ENCODE assay signal across 9 mouse cellular contexts in the genomic region with DNA sequence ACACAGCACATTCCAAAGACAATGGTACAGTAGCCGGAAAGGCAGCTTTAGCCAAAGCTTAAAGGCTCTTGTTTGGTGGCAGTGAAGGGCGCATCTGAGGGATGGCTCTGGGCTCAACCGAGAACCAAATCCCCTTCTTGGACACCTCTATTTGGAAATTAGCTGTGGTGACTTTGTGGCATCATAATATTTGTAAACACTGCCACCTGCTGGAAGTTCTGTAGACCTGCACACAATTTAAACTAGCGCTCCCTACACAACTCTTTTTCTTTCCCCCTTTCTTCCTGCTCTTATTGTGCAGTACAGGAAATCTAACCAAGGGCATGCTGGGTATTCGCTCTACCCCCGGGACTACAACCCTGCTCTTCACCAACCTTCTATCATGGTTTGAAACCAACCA. TPM values are rescaled to one million over a fixed set of nuclear protein-coding genes. Genes with fewer than 3 reads are reported as not detected.
A peak's percentile ranks its signal among the peaks of the same experiment; 100 is the strongest.
DNase-seq lines count a peak whose midpoint lies in the region; ATAC-seq and TF ChIP-seq lines count a peak whose summit lies in the region.
"Had no signal": no experiment of that assay in that cellular context is flagged by ENCODE, and none has a peak within 500 bp of the region (broad histone marks: within the 10 kb centered on the region; RNA-seq: fewer than 3 reads in every experiment).

No protein-coding gene starts in this region.

- no peak overlapping the region for H3K4me3 ChIP-seq in spleen, adult 2 months (ENCODE audit: extremely low read depth, insufficient read depth, insufficient read length)

- H3K36me3 ChIP-seq in spleen, adult 2 months (ENCODE audit: control insufficient read depth, insufficient read depth, low read length) = no peaks in the 10 kb centered on the region
- no peaks in the 10 kb centered on the region for H3K36me3 ChIP-seq in splenic B cell, adult 2 months (ENCODE audit: control insufficient read depth, insufficient read depth, low read length, poor library complexity, severe bottlenecking)

- H3K27ac ChIP-seq in spleen, adult 2 months (ENCODE audit: insufficient read depth, low read length) = no peak overlapping the region

- H3K4me1 ChIP-seq in spleen, adult 2 months (ENCODE audit: control insufficient read depth, insufficient read depth, insufficient read length) = no peaks in the 10 kb centered on the region

- H3K27me3 ChIP-seq in spleen, adult 2 months (ENCODE audit: control insufficient read depth, insufficient read depth, low read length) = no peaks in the 10 kb centered on the region
- H3K27me3 ChIP-seq in splenic B cell, adult 2 months (ENCODE audit: control insufficient read depth, insufficient read depth, low read length, poor library complexity, severe bottlenecking) = no peaks in the 10 kb centered on the region

- peak; percentile 3; the same call in 1 of the 2 replicates for TF ChIP-seq CTCF in spleen, adult 2 months (IDR thresholded peaks at IDR 0.05; ENCODE audit: extremely low read depth, insufficient read depth, insufficient read length, insufficient replicate concordance)

- TF ChIP-seq POLR2A in spleen, adult 2 months (IDR thresholded peaks at IDR 0.05; ENCODE audit: low read depth, low read length) = no peak

- 9% methylated on average over 6 of the region's 6 CpGs for WGBS in spleen, adult 2 months

- peak; percentile 86 for ATAC-seq in granulocyte monocyte progenitor cell, adult 5-6 weeks (replicated peaks; ENCODE audit: poor library complexity, severe bottlenecking)

- peak; percentile 12 for DNase-seq in adrenal gland, adult 2 months
- DNase-seq in adrenal gland, postnatal 4 days (ENCODE audit: low spot score in 2 of 2) = no peak
- DNase-seq in spleen, adult 2 months (ENCODE audit: low read depth in 1 of 2, low spot score in 2 of 2) = no peak
- no peak for DNase-seq in spleen, postnatal 4 days (ENCODE audit: low spot score in 2 of 2)
- peak; percentile 36 for DNase-seq in lung, postnatal 10 days
- peak; percentile 30 for DNase-seq in splenic B cell, adult 2 months (ENCODE audit: low read depth, low spot score)
- no peak for DNase-seq in frontal cortex, postnatal 36 days (ENCODE audit: low spot score in 2 of 2)

RNA-seq across cellular contexts. Expression of a gene that starts 11.4 kb away (rescaled TPM):
- total RNA-seq in adrenal gland, adult 2 months (2021) = 100 to 1,000 TPM; 222 to 343 TPM
- 39.7 and 47.7 TPM in 2 replicates for polyA plus RNA-seq in adrenal gland, adult 2 months (2012; rRNA removed)
- total RNA-seq in adrenal gland, postnatal 4 days (2021) = 100 to 1,000 TPM; 148 to 257 TPM
- polyA plus RNA-seq in spleen, adult 2 months (2012; rRNA removed) = 5.6 and 5.8 TPM in 2 replicates
- total RNA-seq in granulocyte monocyte progenitor cell, adult 5-6 weeks (2014; fragmentation: Nextera tagmentation) = 64.1 and 67.3 TPM in 2 replicates
- 41.2 and 42.4 TPM in 2 replicates for total RNA-seq in granulocyte monocyte progenitor cell, adult 5-6 weeks (2017)

RNA-seq across cellular contexts. Expression of a gene that starts 46.2 kb away (rescaled TPM):
- 10 to 100 TPM in 1 of 2 experiments, 1 to 10 TPM in 1; 9.8 to 18.5 TPM for total RNA-seq in adrenal gland, adult 2 months (2021)
- polyA plus RNA-seq in adrenal gland, adult 2 months (2012; rRNA removed) = 2.5 and 3.0 TPM in 2 replicates
- 10 to 100 TPM in 1 of 2 experiments, under 1 TPM in 1; 0.50 to 13.2 TPM for total RNA-seq in adrenal gland, postnatal 4 days (2021)
- 0.02 TPM in 1 of 2 replicates, not detected in the other for polyA plus RNA-seq in spleen, adult 2 months (2012; rRNA removed)
- not detected in 2 replicates for total RNA-seq in granulocyte monocyte progenitor cell, adult 5-6 weeks (2014; fragmentation: Nextera tagmentation)
- not detected in 2 replicates for total RNA-seq in granulocyte monocyte progenitor cell, adult 5-6 weeks (2017)
- polyA plus RNA-seq: C2C12 had no signal

RNA-seq across cellular contexts. Expression of a gene that starts 52.3 kb away (rescaled TPM):
- 10 to 100 TPM in 1 of 2 experiments, 1 to 10 TPM in 1; 6.4 to 12.1 TPM for total RNA-seq in adrenal gland, adult 2 months (2021)
- 5.6 and 7.6 TPM in 2 replicates for polyA plus RNA-seq in adrenal gland, adult 2 months (2012; rRNA removed)
- 10 to 100 TPM; 16.5 to 16.8 TPM for total RNA-seq in adrenal gland, postnatal 4 days (2021)
- 12.0 and 12.8 TPM in 2 replicates for polyA plus RNA-seq in spleen, adult 2 months (2012; rRNA removed)
- total RNA-seq in granulocyte monocyte progenitor cell, adult 5-6 weeks (2014; fragmentation: Nextera tagmentation) = not detected in 2 replicates
- not detected in 2 replicates for total RNA-seq in granulocyte monocyte progenitor cell, adult 5-6 weeks (2017)
- polyA plus RNA-seq: C2C12 had no signal

Comparison
In these comparisons a context has a peak if more than half of its experiments do, and no peak if none do; other contexts are left out.
1. DNase-seq: peak in adrenal gland, adult 2 months (single experiment), lung, postnatal 10 days (single experiment) and splenic B cell, adult 2 months (single experiment); none in adrenal gland, postnatal 4 days (0 of 2), spleen, adult 2 months (0 of 2), spleen, postnatal 4 days (0 of 2) and frontal cortex, postnatal 36 days (0 of 2).
2. RNA of a gene that starts 52.3 kb away (total RNA-seq): 16.5 to 16.8 TPM in adrenal gland, postnatal 4 days and 6.4 to 12.1 TPM in adrenal gland, adult 2 months; not detected in granulocyte monocyte progenitor cell, adult 5-6 weeks; every median in the first group is over 4 times any median in the second.